Mouse (Mus musculus) layer of hippocampus, adult 18-20 months (tissue): ENCODE results near the gene Nfib. TPM values are rescaled to one million over a fixed set of nuclear protein-coding genes. Genes with fewer than 3 reads are reported as not detected.
A peak's percentile ranks its signal among the peaks of the same experiment; 100 is the strongest.

ENCODE experiments used
- DNase-seq, 2 experiments: peaks; one replicate each; pipeline ENCODE4 v3.0.0; 2022; ENCODE audit warnings: low spot score in 2 of 2
- total RNA-seq, 2 experiments: library from RNA; stranded (reverse); gene quantifications; 2 replicates each; pipeline ENCODE4 v1.2.3; 2021

Gene Nfib
- total RNA-seq, 2 experiments from 2014 or later, result 153 to 156 TPM

GRCm38 (mm10) chr4:82399406-82400380, 305.9 kb downstream of the Nfib start:
- no peak for DNase-seq

GRCm38 (mm10) chr4:82398282-82398681, 307.3 kb downstream of the Nfib start:
- no peak for DNase-seq

GRCm38 (mm10) chr4:82396805-82397204, 308.7 kb downstream of the Nfib start:
- DNase-seq, result no peak

- no peak for DNase-seq
Measured at GRCm38 (mm10) chr4:82396003-82396402, 309.5 kb downstream of the Nfib start.

GRCm38 (mm10) chr4:82394346-82394745, 311.2 kb downstream of the Nfib start:
- DNase-seq, result no peak

- DNase-seq, result no peak
Measured at GRCm38 (mm10) chr4:82393021-82393420, 312.5 kb downstream of the Nfib start.

- DNase-seq, result no peak
Measured at GRCm38 (mm10) chr4:82392496-82392895, 313.1 kb downstream of the Nfib start.

- DNase-seq, result no peak
Measured at GRCm38 (mm10) chr4:82391726-82392472, 313.7 kb downstream of the Nfib start.

- DNase-seq, result no peak
Measured at GRCm38 (mm10) chr4:82390545-82390944, 315.0 kb downstream of the Nfib start.

GRCm38 (mm10) chr4:82389876-82390275, 315.7 kb downstream of the Nfib start:
- DNase-seq, result no peak

- DNase-seq, result no peak
Measured at GRCm38 (mm10) chr4:82387620-82388019, 317.9 kb downstream of the Nfib start.

- no peak for DNase-seq
Measured at GRCm38 (mm10) chr4:82386222-82386993, 319.1 kb downstream of the Nfib start.

- no peak for DNase-seq
Measured at GRCm38 (mm10) chr4:82385638-82386037, 319.9 kb downstream of the Nfib start.

GRCm38 (mm10) chr4:82383991-82384731, 321.4 kb downstream of the Nfib start:
- DNase-seq, result peak in 1 of 2 experiments; percentile 73

GRCm38 (mm10) chr4:82383346-82383745, 322.2 kb downstream of the Nfib start:
- no peak for DNase-seq

- no peak for DNase-seq
Measured at GRCm38 (mm10) chr4:82381786-82382185, 323.8 kb downstream of the Nfib start.

GRCm38 (mm10) chr4:82380578-82380977, 325.0 kb downstream of the Nfib start:
- no peak for DNase-seq

- DNase-seq, result no peak
Measured at GRCm38 (mm10) chr4:82378050-82378449, 327.5 kb downstream of the Nfib start.

GRCm38 (mm10) chr4:82377621-82378020, 327.9 kb downstream of the Nfib start:
- DNase-seq, result no peak

- no peak for DNase-seq
Measured at GRCm38 (mm10) chr4:82374560-82374959, 331.0 kb downstream of the Nfib start.

GRCm38 (mm10) chr4:82372217-82372616, 333.3 kb downstream of the Nfib start:
- no peak for DNase-seq
